Mouse (Mus musculus) E14TG2a.4 (cell line): Measurements from ENCODE around the gene Tssk4.

Experiments
- CTCF ChIP-seq: conservative IDR thresholded peaks from 2 replicates; pipeline ENCODE4 v1.5.1; 2014; ENCODE audit warnings: low read length
- POU5F1 ChIP-seq: IDR thresholded peaks from 2 replicates; pipeline ENCODE4 v1.6.1; 2014; ENCODE audit warnings: low read length, borderline replicate concordance

DNA sequence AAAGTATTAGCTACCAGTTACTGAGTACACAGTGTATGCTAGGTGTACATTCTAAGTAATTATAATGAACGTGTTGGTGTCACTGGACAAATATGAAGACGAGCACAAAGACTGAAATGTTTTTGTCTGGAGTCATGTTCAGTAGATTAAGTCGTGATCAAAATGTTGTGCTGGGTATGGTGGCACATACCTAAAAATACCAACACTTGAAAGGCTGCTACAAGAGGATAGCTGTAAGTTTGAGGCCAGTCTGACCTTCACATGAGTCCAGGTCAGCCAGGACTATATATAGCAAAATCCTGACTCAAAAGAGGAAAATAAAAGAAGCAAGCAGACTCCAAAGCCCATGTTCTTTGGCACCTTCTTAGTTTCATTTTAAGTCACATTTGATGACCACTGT lies 7.0 kb downstream of the Tssk4 start:
- TF ChIP-seq CTCF, result no peak
- no peak for TF ChIP-seq POU5F1
